Mouse (Mus musculus): Measurements from ENCODE around the gene Olfr608.
"Not testable (repeated sequence)": the region's sequence is repeated elsewhere in the genome, so short reads cannot be mapped to it uniquely, and the experiment has no call there.

Olfr608 gene

DNA sequence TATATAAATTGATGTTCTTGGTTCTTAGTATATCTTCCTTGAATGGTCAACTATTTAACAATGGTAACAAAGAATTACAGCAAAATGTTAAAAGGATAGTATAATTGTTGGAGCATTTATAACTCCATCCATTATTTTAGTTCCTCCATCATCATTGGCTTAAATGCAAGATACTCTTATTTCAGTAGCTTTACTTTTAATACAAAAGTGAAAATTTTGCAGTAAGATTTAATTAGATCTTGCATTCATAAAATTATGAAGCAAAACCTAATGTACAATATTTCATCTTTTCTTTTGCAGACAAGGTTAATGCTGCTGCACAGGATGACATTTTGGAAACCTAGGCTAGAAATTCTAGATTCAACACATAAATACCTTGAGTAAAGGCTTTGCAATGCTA lies at the start of gene Olfr608:
TSS of gene Olfr608 (plus strand) at position 301 of the 400 bp plus-strand sequence.
- DNase-seq (ENCODE audit: low spot score in 2 of 2), result no peak

DNA sequence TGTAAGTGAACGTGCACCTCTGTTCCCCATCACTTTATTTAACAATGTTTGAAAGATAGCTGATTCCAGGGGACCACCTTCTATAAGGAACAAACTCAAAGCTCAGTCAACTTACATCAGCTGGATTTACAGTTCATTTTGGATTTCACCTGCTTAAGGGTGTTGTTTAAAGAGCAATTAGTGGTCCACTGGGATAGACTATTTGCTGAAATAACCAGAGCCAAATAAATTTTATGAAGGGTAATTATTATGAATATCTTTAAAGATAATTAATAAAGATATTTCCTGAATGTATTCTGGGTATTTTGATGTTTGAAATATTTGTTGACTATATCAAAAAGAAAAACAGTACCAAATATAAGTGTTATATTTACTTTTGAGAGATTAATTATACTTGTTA lies 24.3 kb upstream of the Olfr608 start, which contains the start of gene Olfr605:
TSS of gene Olfr605 (minus strand) at position 101 of the 400 bp plus-strand sequence.
- DNase-seq (ENCODE audit: low spot score in 2 of 2), result no peak

DNA sequence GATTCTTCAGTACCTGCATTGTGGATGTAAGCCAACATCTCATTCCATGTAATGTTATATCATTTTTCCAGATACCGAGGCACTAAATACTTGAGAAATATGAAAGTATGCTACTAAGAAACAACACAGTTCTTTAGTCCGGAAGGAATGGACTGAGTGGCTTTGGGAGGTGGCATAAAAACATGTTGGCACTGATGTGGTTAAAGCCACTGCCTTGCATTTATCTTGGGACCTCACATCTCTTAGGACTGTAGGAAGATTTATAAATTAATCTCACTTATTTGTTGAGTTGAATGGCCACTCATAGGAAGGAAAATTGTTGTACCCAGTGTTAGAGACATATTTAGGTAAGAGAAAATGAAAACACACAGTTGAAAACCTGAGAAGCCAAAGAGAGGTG lies 20.9 kb upstream of the Olfr608 start, which contains the start of gene Olfr606:
TSS of gene Olfr606 (plus strand) at position 301 of the 400 bp plus-strand sequence.
- DNase-seq (ENCODE audit: low spot score in 2 of 2), result no peak

DNA sequence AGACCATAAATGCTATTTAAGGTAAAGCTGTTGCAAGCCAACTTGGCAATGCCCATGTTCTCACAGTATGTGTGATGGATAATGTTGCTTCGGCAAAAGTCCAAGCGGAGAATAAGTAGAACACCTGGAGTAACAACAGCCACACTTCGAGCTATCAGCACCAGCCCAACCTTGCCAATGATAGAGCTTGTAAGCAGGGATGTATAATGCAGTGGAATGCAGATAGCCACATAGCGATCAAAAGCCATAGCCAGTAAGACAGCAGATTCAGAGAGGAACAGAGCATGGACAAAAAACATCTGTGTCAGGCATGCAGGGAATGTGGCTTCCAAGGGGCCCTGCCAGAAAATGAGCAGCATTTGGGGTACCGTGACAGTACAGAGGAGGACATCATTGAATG lies 9.1 kb upstream of the Olfr608 start:
- DNase-seq (ENCODE audit: low spot score in 2 of 2), result no peak

DNA sequence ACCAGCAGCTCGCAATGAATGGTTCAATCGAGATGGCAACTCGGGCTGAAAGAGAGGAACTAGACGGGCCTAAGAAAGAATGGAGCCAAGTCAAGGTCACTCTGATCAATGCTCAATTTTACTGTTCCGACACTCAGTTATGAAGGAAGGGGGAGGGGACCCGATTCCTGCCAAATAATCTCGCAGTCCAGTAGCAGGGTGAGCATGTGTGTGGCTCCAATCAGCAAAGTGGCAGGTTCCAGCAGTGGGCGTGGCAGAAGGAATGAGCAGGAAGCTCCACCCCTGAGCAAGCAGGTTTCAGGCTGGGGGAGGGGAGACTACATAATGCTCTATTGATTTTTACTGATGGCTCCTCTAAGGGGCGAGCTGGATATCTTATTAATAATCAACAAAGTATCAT lies 7.4 kb downstream of the Olfr608 start:
- DNase-seq (ENCODE audit: low spot score in 2 of 2), result not testable (repeated sequence)

DNA sequence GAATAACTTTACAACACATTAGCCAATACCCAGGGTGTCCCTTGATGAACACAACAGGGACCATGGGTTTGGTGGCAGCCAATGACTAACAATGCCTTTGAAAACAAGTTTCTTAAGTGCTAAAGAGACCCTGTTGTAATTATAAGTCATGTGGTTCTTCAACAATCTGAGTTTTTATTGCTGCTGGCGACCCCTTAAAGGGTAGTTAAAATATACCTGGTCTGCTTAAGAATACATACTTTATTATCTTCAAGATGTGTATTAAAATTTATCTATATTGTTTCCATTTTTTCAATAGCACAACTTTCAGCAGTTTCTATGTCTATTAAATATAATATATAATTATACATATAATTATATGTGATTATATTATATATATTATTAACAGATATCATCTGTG lies 28.3 kb downstream of the Olfr608 start, which contains the start of gene Olfr609:
TSS of gene Olfr609 (minus strand) at position 101 of the 400 bp plus-strand sequence.
- DNase-seq (ENCODE audit: low spot score in 2 of 2), result no peak

DNA sequence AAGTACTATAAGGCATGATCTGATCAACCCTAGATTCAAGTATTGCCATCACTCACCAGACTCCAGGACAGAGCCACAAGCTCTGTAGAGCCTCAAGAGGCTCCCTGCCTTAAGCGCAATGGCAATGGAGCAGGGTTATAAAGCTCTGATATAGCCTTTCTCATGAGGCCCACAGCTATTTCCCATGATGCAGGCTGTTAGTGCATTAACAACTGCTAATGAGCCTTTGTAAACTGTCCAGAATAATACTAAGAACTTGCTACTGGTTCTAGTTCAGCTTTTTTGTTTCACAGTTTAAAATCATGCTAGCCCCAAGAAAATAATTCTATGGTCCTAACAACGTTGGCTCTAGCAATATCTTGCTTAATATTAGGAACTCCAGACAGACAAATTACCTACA lies 42.3 kb downstream of the Olfr608 start, which contains the start of gene Olfr610:
TSS of gene Olfr610 (minus strand) at position 101 of the 400 bp plus-strand sequence.
- DNase-seq (ENCODE audit: low spot score in 2 of 2), result no peak

DNA sequence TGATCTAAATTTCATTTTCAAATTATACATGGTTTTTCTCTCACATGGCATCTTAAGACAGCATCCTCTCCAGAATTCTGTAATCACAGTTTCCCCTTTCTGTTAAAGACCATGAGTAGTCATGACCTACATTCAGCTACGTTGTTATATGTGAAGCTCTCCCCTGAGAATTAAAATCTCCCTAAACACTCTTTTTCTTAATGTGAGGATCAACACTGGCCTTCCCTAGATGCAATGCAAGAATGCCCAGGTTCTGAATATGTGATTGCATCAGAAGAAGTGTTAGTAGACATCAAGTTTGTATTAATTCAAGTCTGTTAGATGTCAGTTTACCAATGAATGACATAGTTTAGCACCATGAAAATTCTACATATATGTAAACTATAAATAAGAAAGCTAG lies 51.1 kb downstream of the Olfr608 start, which contains the start of gene Olfr611:
TSS of gene Olfr611 (minus strand) at position 101 of the 400 bp plus-strand sequence.
- not testable (repeated sequence) for DNase-seq (ENCODE audit: low spot score in 2 of 2)
